Mouse (Mus musculus) thymus, postnatal 25 days (tissue): ENCODE data around the gene Rbfox3.

Experiments
- DNase-seq: peaks from one replicate; pipeline ENCODE4 v3.0.0; 2022

Gene Rbfox3

GRCm38 (mm10) chr11:118905656-118906055 is 5.7 kb downstream of the Rbfox3 start:
- DNase-seq: no peak

GRCm38 (mm10) chr11:118904253-118904652 is 7.1 kb downstream of the Rbfox3 start:
- DNase-seq: no peak

GRCm38 (mm10) chr11:118899771-118900545 is 11.4 kb downstream of the Rbfox3 start:
- DNase-seq: no peak

- DNase-seq: no peak
Measured at GRCm38 (mm10) chr11:118898643-118899042, 12.8 kb downstream of the Rbfox3 start.

GRCm38 (mm10) chr11:118898156-118898555 is 13.2 kb downstream of the Rbfox3 start:
- DNase-seq: no peak

GRCm38 (mm10) chr11:118897114-118897841 is 14.1 kb downstream of the Rbfox3 start:
- DNase-seq: no peak

GRCm38 (mm10) chr11:118896032-118896675 is 15.2 kb downstream of the Rbfox3 start:
- no peak for DNase-seq

- no peak for DNase-seq
Measured at GRCm38 (mm10) chr11:118894835-118895234, 16.6 kb downstream of the Rbfox3 start.

GRCm38 (mm10) chr11:118894196-118894595 is 17.2 kb downstream of the Rbfox3 start:
- no peak for DNase-seq

GRCm38 (mm10) chr11:118892876-118893275 is 18.5 kb downstream of the Rbfox3 start:
- no peak for DNase-seq

GRCm38 (mm10) chr11:118891516-118891915 is 19.9 kb downstream of the Rbfox3 start:
- no peak for DNase-seq

- no peak for DNase-seq
Measured at GRCm38 (mm10) chr11:118890992-118891398, 20.4 kb downstream of the Rbfox3 start.

GRCm38 (mm10) chr11:118890474-118890873 is 20.9 kb downstream of the Rbfox3 start:
- DNase-seq: no peak

- DNase-seq: no peak
Measured at GRCm38 (mm10) chr11:118889500-118889899, 21.9 kb downstream of the Rbfox3 start.

- no peak for DNase-seq
Measured at GRCm38 (mm10) chr11:118888426-118888825, 23.0 kb downstream of the Rbfox3 start.

- DNase-seq: no peak
Measured at GRCm38 (mm10) chr11:118887206-118887605, 24.2 kb downstream of the Rbfox3 start.

GRCm38 (mm10) chr11:118886269-118886965 is 25.0 kb downstream of the Rbfox3 start:
- DNase-seq: no peak

- DNase-seq: no peak
Measured at GRCm38 (mm10) chr11:118885604-118886003, 25.8 kb downstream of the Rbfox3 start.

- DNase-seq: no peak
Measured at GRCm38 (mm10) chr11:118885135-118885534, 26.3 kb downstream of the Rbfox3 start.

- DNase-seq: no peak
Measured at GRCm38 (mm10) chr11:118883143-118883542, 28.3 kb downstream of the Rbfox3 start.

- no peak for DNase-seq
Measured at GRCm38 (mm10) chr11:118881786-118882495, 29.5 kb downstream of the Rbfox3 start.

- DNase-seq: no peak
Measured at GRCm38 (mm10) chr11:118879466-118880150, 31.8 kb downstream of the Rbfox3 start.
